Mouse (Mus musculus) hindbrain, embryonic 16.5 days (tissue): Measurements from ENCODE around the gene Irf4. TPM values are rescaled to one million over a fixed set of nuclear protein-coding genes. Genes with fewer than 3 reads are reported as not detected.

Source experiments
- ATAC-seq: fragments of 200-750 bp; cut with Nextera tagmentation; 2 replicates; pipeline ENCODE4 v1.8.0; 2017; ENCODE audit warnings: moderate TSS enrichment, moderate library complexity
- H3K27ac ChIP-seq: fragments of 300-500 bp; sonication (generic); 2 replicates; pipeline ENCODE4 v1.5.1; 2014; ENCODE audit warnings: low read depth, mild to moderate bottlenecking, control low read depth, low read length, moderate library complexity
- H3K27me3 ChIP-seq: fragments of 300-500 bp; sonication (generic); replicated peaks from 2 replicates; pipeline ENCODE4 v1.6.1; 2014; ENCODE audit warnings: low read length; ENCODE audit not compliant: control insufficient read depth, insufficient read depth
- H3K36me3 ChIP-seq: fragments of 300-500 bp; sonication (generic); 2 replicates; pipeline ENCODE4 v1.6.1; 2014; ENCODE audit warnings: mild to moderate bottlenecking, low read length, moderate library complexity, mixed read lengths; ENCODE audit not compliant: control insufficient read depth, insufficient read depth
- H3K4me1 ChIP-seq: fragments of 300-500 bp; sonication (generic); 2 replicates; pipeline ENCODE4 v1.6.1; 2014; ENCODE audit warnings: low read depth, low read length; ENCODE audit not compliant: control insufficient read depth, insufficient read depth
- H3K4me2 ChIP-seq: fragments of 300-500 bp; sonication (generic); 2 replicates; pipeline ENCODE4 v1.6.1; 2014; ENCODE audit warnings: mild to moderate bottlenecking, low read length, control low read depth, moderate library complexity
- H3K4me3 ChIP-seq: fragments of 300-500 bp; sonication (generic); 2 replicates; pipeline ENCODE4 v1.5.1; 2014; ENCODE audit warnings: mild to moderate bottlenecking, low read length, control low read depth, moderate library complexity
- H3K9ac ChIP-seq: fragments of 300-500 bp; sonication (generic); 2 replicates; pipeline ENCODE4 v1.6.1; 2014; ENCODE audit warnings: low read depth, mild to moderate bottlenecking, control low read depth, low read length, moderate library complexity
- H3K9me3 ChIP-seq: fragments of 300-500 bp; sonication (generic); 2 replicates; pipeline ENCODE4 v1.6.1; 2014; ENCODE audit warnings: mild to moderate bottlenecking, low read length, moderate library complexity; ENCODE audit not compliant: control insufficient read depth
- WGBS: fragments of 180-500 bp; shearing (Covaris S2); extraction: QIAGEN DNeasy Blood & Tissue Kit; methylation state at CpG from one replicate; pipeline ENCODE4 v1.1.7; 2014; 5-methylcytosine and 5-hydroxymethylcytosine counted together
- polyA plus RNA-seq: library from polyadenylated mRNA; unstranded; fragments of >200 nt; fragmentation: Nextera tagmentation; extraction: Ambion mirVana; gene quantifications from 2 replicates; pipeline ENCODE4 v1.2.1, GENCODE M21; 2015

The Irf4 gene
- polyA plus RNA-seq, 1 experiment from 2014 or later: 0.20 TPM

GRCm38 (mm10) chr13:30786235-30787035 is 37.4 kb downstream of the Irf4 start:
- H3K4me2 ChIP-seq: no peak overlapping the region
- no peaks in the 10 kb centered on the region for H3K4me1 ChIP-seq
- H3K4me3 ChIP-seq: no peak overlapping the region
- peak; percentile 49; the same call in 1 of the 2 replicates for ATAC-seq
- 76% methylated on average over 5 of the region's 5 CpGs for WGBS
- no peak overlapping the region for H3K9ac ChIP-seq
- no peaks in the 10 kb centered on the region for H3K27me3 ChIP-seq
- H3K9me3 ChIP-seq: no peaks in the 10 kb centered on the region
- H3K36me3 ChIP-seq: no peaks in the 10 kb centered on the region
- H3K27ac ChIP-seq: no peak overlapping the region

- H3K36me3 ChIP-seq: no peaks in the 10 kb centered on the region
- 67% methylated on average over 2 of the region's 2 CpGs for WGBS
- no peak overlapping the region for H3K27ac ChIP-seq
These were observed 38.0 kb downstream of the Irf4 start for GRCm38 (mm10) chr13:30787036-30787320.

GRCm38 (mm10) chr13:30787556-30787955 is 38.5 kb downstream of the Irf4 start:
- Histone ChIP-seq H3K4me1 (no peaks in the 10 kb centered on the region), H3K36me3 (no peaks in the 10 kb centered on the region), H3K4me2 (no peak overlapping the region), H3K9ac (no peak overlapping the region), H3K27ac (no peak overlapping the region), H3K9me3 (no peaks in the 10 kb centered on the region), H3K27me3 (no peaks in the 10 kb centered on the region), H3K4me3 (no peak overlapping the region)
- no peak for ATAC-seq
- 82% methylated on average over 2 of the region's 2 CpGs for WGBS

More at GRCm38 (mm10) chr13:30787036-30787320, 38.0 kb downstream of the Irf4 start:
- no peak overlapping the region for H3K4me2 ChIP-seq
- H3K9me3 ChIP-seq: no peaks in the 10 kb centered on the region
- ATAC-seq: peak; percentile 48; the same call in 1 of the 2 replicates
- no peaks in the 10 kb centered on the region for H3K27me3 ChIP-seq
- no peak overlapping the region for H3K9ac ChIP-seq
- no peaks in the 10 kb centered on the region for H3K4me1 ChIP-seq
- no peak overlapping the region for H3K4me3 ChIP-seq

GRCm38 (mm10) chr13:30787960-30788359 is 38.9 kb downstream of the Irf4 start:
- no peak overlapping the region for H3K4me3 ChIP-seq
- no peaks in the 10 kb centered on the region for H3K9me3 ChIP-seq
- H3K27me3 ChIP-seq: no peaks in the 10 kb centered on the region
- no peaks in the 10 kb centered on the region for H3K4me1 ChIP-seq
- no peak overlapping the region for H3K4me2 ChIP-seq
- H3K27ac ChIP-seq: no peak overlapping the region
- ATAC-seq: no peak
- H3K36me3 ChIP-seq: no peaks in the 10 kb centered on the region
- WGBS: 84% methylated on average over 4 of the region's 4 CpGs
- no peak overlapping the region for H3K9ac ChIP-seq

GRCm38 (mm10) chr13:30788421-30788820 is 39.4 kb downstream of the Irf4 start:
- WGBS: 84% methylated on average over 3 of the region's 3 CpGs
- Histone ChIP-seq H3K4me2 (no peak overlapping the region), H3K4me3 (no peak overlapping the region), H3K4me1 (no peaks in the 10 kb centered on the region), H3K27ac (no peak overlapping the region), H3K36me3 (no peaks in the 10 kb centered on the region), H3K27me3 (no peaks in the 10 kb centered on the region), H3K9me3 (no peaks in the 10 kb centered on the region), H3K9ac (no peak overlapping the region)
- no peak for ATAC-seq

GRCm38 (mm10) chr13:30790016-30790415 is 41.0 kb downstream of the Irf4 start:
- no peak for ATAC-seq
- Histone ChIP-seq H3K27ac (no peak overlapping the region), H3K9me3 (no peaks in the 10 kb centered on the region), H3K4me3 (no peak overlapping the region), H3K4me1 (no peaks in the 10 kb centered on the region), H3K4me2 (no peak overlapping the region), H3K27me3 (no peaks in the 10 kb centered on the region), H3K36me3 (no peaks in the 10 kb centered on the region), H3K9ac (no peak overlapping the region)
- 68% methylated on average over 5 of the region's 5 CpGs for WGBS

GRCm38 (mm10) chr13:30792308-30792707 is 43.3 kb downstream of the Irf4 start:
- no peak for ATAC-seq
- no peaks in the 10 kb centered on the region for H3K9me3 ChIP-seq
- no peak overlapping the region for H3K4me2 ChIP-seq
- no peak overlapping the region for H3K27ac ChIP-seq
- H3K9ac ChIP-seq: no peak overlapping the region
- 80% methylated on average over 9 of the region's 9 CpGs for WGBS
- H3K4me1 ChIP-seq: no peaks in the 10 kb centered on the region
- no peaks in the 10 kb centered on the region for H3K36me3 ChIP-seq
- no peak overlapping the region for H3K4me3 ChIP-seq
- H3K27me3 ChIP-seq: no peaks in the 10 kb centered on the region

- no peak for ATAC-seq
- Histone ChIP-seq H3K4me3 (no peak overlapping the region), H3K4me1 (no peaks in the 10 kb centered on the region), H3K27ac (no peak overlapping the region), H3K27me3 (no peaks in the 10 kb centered on the region), H3K9me3 (no peaks in the 10 kb centered on the region), H3K36me3 (no peaks in the 10 kb centered on the region), H3K9ac (no peak overlapping the region), H3K4me2 (no peak overlapping the region)
- 76% methylated on average over 3 of the region's 3 CpGs for WGBS
These were observed 43.7 kb downstream of the Irf4 start for GRCm38 (mm10) chr13:30792741-30793140.

- no peaks in the 10 kb centered on the region for H3K9me3 ChIP-seq
- no peak overlapping the region for H3K9ac ChIP-seq
- ATAC-seq: no peak
- no peaks in the 10 kb centered on the region for H3K27me3 ChIP-seq
- no peak overlapping the region for H3K4me3 ChIP-seq
- WGBS: 92% methylated on average over 4 of the region's 4 CpGs
- no peaks in the 10 kb centered on the region for H3K36me3 ChIP-seq
- no peak overlapping the region for H3K4me2 ChIP-seq
- H3K4me1 ChIP-seq: no peaks in the 10 kb centered on the region
- H3K27ac ChIP-seq: no peak overlapping the region
These were observed 44.2 kb downstream of the Irf4 start for GRCm38 (mm10) chr13:30793196-30793595.
